Mouse (Mus musculus) monocyte, adult 2 months (primary cell): ENCODE measurements around the gene Rcsd1.

Experiments used
- DNase-seq, 2 experiments: peaks; one replicate each; pipeline ENCODE4 v3.0.0; 2022; ENCODE audit warnings: low spot score in 2 of 2, low read depth in 1 of 2

Gene Rcsd1

DNA sequence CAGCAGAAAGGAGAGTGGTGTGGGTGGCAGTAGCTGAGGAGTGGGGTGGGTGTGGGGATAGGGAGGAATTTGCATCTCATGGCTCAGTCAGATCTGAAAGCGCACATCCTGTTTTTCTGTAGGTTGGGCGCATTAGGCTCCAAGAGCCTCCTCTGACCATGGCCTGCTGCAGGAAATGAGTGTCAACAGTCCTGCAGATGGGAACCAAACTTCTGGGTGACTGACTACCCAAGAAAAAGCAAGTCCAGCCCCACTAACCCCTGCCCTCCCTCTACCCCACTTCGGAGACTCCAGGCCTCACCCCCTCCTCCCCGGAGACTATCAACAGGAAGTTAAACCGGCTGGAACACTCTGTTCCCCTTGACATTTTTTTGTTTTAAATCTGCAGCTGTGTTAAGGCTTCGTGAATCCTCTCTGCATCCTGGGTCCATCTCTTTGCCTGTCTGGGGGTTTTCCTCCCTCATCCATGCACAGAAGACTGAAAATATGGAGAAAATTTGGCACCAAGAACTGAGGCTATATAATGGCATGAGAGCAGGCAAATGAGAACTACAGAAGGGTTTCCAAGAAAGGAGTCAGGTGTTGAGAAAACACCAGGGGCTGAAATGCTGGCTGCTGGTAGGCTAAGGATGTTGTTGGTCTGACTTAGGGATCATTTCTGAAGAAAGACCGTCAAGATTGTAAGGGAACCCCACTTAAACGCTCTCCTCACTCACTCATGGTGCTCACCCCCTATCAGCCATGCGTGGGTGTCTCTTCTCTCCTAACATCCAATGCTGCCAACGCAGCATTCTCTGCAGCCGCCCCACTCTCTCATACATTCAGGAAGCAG, 8.4 kb upstream of the Rcsd1 start:
- no peak for DNase-seq

DNA sequence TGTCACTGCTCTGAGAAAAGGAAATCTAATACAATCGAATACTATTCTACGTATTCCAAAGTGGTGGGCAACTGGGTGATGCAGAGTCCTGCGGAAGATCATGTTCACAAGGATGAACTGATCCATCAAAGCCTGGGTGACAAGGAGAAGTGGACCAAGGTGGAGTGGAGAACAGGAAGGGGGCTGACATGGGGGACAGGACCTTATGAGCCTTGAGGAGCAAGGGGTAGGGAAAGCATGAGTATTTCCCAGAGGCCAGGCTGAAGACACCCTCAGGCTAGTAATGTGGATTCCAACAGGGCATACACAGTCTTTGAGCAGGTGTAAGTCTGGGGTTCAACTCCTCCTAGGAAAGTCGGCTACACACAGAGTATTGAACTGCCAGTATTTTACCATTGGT, 6.9 kb upstream of the Rcsd1 start:
- no peak for DNase-seq

DNA sequence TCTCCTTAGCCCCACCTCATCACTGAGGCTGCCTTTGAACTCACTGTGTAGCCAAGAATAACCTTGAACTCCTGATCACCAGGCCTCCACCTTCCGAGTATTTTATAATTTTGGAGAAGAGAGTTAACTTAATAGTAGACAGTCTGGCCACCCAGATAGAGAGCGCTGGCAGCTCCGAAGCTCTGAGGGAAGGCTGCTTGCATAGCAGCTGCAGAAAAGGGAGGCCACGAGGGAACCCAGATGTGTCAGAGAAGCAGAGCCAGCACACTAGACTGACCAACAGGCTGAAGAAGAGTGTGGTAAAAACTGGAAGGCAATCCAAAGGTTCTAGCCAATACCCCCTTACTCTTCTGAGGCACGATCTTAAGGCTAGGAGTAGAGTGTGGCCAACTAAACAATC, 4.2 kb upstream of the Rcsd1 start:
- no peak for DNase-seq

DNA sequence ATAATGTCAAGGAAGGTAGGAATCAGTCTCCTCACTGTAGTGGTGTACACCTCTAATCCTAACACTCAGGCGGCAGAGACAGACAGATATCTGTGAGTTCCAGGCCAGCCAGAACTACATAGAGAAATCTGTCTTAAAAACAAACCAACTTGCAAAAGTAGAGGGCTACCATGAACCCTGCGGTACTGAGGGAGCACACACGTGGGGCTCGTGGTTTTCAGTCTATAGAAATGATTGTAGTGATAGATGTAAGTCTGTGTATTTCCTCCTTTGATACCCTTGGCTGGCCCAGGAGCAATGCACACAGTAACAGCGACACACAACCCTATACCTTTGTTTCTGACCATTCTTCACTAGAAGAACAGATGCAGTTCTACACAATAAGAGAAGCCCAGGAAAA, 2.4 kb upstream of the Rcsd1 start:
- DNase-seq = no peak

DNA sequence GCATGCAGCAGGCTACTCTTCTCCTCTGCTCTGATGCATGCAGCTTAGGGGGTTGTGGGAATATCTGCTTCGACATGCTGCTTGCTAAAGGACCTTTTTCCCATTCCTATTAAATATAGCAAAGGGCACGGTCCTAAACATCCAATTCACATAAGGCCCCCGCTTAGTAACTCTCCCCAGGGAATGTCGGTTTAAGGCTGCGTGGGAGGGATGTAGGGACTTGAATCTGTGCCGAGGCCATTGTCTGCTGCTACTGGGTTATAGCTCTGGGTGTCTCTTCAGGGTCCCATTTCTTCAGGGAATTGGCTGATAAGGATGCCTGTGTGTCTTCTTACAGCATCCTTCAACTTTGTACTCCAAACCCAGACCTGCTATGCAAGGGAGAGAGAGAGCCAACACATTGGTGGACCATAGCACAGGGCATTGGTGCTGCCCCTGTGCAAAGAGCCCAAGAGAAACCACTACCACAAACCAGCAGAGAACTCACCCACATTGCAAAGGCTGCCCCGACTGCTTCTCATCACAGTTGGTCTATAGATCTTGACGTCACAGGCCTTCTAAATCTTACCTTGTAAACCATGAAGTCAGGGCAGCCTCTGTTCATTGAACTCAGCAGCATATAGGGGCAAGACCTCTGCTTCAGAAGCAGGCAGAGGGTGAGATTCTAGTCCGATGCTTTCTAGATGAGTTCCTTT, 724 bp downstream of the Rcsd1 start:
- DNase-seq = no peak

- no peak for DNase-seq
Measured at GRCm38 (mm10) chr1:165707640-165708322, 1.8 kb downstream of the Rcsd1 start.

DNA sequence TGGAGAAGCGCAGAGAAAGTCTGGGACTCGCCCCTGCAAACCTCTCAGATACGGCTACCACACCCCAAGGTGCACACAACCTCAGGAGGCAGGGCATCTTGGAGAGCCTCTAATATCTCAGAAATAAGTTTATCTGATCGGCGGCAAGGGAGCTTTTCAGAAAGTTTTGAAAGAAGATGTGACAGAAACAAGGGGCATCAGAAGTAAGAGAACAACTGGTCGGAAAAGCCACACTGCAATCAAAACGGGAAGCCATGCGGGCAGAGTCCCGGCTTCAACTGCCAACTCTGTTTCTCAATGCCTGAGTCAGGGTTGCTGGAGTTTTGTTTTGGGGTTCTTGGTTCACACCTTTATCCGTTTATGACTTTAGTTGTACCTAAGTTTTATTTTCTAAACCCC, 2.3 kb downstream of the Rcsd1 start:
- DNase-seq = no peak

DNA sequence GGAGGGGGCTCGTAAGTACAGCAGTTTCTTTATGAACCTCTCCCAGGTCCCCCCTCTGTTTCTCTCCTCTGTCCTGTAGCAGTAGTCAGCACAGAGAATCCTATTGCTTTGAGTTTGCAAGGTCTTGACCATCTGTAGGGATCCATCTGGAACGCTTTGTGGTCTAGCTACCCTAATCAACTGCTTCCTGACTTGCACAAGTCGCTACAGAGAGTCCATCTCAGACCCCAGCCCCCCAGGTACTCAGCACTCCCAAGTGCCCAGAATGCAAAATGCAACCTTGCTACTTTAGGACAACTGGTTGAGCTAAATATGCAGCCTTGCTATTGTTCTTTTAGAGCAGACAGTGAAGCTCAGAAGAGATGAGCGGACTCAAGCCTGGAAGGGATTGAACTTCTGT, 3.1 kb downstream of the Rcsd1 start:
- DNase-seq = no peak

- DNase-seq = no peak
Measured at GRCm38 (mm10) chr1:165705868-165706348, 3.6 kb downstream of the Rcsd1 start.

GRCm38 (mm10) chr1:165705368-165705767, 4.2 kb downstream of the Rcsd1 start:
- DNase-seq = no peak

GRCm38 (mm10) chr1:165704841-165705240, 4.7 kb downstream of the Rcsd1 start:
- DNase-seq = no peak

DNA sequence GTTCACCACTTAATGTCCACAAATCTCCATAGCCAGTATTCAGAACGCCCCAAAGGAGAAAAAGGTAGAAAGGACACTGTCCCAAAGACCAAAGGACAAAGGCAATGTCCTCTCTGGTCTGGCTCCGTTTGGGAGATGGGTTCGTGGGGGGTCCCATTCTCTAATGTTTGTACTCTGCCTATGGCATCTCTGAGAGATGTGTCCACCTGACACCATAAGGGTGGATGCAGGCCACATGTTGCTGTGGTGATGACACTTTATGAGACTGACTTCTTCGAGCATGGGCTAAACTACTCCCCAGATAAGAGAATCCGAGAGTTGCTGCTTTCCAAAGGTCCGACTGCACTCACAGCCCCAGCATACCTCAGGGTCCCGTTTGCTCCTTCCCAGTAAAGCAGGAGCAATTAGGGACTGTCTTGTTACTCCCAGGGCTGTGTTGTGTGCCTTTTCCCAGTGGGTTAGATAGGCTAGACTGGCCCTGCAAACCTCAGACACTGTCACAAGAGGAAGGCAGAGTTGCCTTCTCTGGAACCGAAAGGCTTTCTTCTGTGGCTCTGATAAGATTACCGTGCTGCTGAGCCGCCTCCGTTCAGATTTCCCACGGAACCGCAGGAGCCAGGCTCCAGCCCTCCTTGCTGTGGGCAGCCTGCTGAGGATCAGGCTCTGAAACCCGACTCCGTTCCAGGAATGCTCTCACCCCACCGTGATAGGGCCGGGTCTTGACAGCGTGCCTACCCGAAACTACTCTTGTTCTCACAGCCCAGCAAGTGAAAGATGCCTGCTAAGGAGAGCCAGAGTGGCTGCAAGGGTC, 7.1 kb downstream of the Rcsd1 start:
- DNase-seq = no peak

GRCm38 (mm10) chr1:165701562-165701961, 8.0 kb downstream of the Rcsd1 start:
- DNase-seq = no peak

- no peak for DNase-seq
Measured at GRCm38 (mm10) chr1:165700933-165701518, 8.5 kb downstream of the Rcsd1 start.

- no peak for DNase-seq
Measured at GRCm38 (mm10) chr1:165700376-165700815, 9.2 kb downstream of the Rcsd1 start.

GRCm38 (mm10) chr1:165697701-165698100, 11.9 kb downstream of the Rcsd1 start:
- no peak for DNase-seq

DNA sequence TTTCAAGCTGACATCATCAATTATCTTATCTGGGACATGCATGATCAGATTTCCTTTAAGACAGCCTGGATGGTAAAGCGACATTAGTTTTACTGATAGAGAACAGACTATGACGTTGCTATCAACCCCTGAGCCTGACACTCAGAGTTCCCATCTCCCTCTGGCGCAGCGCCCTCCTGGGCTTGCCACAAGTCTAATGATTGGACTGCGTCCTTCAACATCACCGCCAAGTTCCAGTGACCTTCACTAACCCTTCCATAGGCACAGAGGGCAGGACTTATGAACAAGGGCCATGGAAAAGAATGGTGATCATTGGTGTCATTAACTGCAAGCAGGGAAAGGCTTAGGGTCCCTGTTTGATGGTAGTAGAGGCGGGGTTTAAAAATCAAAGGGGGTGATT, 12.7 kb downstream of the Rcsd1 start:
- DNase-seq = no peak

DNA sequence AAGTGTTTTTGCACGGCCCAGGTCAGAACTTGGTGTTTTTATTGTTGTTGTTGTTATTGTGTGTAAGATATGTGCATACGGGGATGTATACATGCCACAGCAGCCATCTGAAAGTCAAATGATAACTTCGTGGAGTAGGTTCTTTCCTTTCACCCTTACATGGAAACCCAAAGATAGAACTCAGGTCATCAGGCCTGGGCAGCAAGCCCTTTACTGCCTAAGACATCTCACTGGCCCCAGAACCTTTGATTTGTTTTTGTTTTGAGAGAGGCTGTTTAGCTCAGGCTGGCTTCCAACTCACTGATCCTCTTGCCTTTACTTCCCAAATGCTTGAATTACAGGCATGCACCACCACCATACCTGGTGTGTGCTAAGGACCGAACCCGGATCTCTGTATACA, 13.5 kb downstream of the Rcsd1 start:
- DNase-seq = no peak

- no peak for DNase-seq
Measured at GRCm38 (mm10) chr1:165695392-165696014, 14.1 kb downstream of the Rcsd1 start.

DNA sequence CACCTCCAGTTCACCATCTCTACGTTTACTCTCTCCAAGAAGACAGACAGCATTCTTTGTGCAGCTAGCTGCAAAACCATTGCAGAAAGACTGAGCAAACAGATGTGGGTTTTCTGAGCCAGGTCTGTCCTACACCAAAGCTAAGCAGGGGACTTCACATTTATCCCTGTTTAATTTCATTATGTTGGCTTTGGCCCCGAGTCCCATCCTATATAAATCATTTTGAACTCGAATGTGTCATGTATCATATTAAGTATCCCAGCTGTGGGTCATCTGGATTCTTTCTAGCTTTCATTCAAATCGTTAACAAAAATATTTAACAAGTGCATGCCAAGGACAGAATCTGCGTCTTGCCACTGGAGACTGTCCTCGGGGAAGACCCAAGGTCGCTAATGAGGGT, 15.7 kb downstream of the Rcsd1 start:
- no peak for DNase-seq
